Mouse (Mus musculus): ENCODE measurements around the gene Lrrc58. TPM values are rescaled to one million over a fixed set of nuclear protein-coding genes. Genes with fewer than 3 reads are reported as not detected.

Gene Lrrc58
- total RNA-seq, 2 experiments from 2014 or later: 36.5 to 38.3 TPM

DNA sequence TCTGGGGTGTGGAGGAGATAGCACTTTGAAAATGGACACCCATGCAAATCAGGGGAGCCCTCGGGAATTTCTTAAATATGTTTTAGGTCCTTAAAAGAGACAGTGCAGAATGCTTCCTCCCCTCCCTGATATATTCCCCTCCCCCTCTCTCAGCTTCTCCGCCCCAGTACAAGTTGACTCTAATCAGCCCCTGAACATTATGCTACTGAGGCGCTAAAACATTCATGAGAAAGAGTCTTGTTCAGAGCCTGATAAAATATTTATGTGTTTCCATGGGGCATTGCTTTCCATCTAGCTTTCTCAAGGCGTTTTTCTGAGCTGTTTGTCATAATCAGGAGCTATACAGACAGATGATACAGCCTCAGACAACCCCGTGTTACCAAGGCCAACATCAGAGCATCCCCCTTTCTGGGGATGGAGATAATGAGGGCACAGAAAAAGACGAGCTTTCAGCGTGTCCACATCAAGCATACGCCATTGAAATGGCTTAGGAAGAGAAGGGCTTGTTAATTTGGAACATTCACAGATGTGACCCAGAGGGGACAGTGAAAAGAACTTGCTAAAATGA is 52.7 kb downstream of the Lrrc58 start:
- DNase-seq: no peak

DNA sequence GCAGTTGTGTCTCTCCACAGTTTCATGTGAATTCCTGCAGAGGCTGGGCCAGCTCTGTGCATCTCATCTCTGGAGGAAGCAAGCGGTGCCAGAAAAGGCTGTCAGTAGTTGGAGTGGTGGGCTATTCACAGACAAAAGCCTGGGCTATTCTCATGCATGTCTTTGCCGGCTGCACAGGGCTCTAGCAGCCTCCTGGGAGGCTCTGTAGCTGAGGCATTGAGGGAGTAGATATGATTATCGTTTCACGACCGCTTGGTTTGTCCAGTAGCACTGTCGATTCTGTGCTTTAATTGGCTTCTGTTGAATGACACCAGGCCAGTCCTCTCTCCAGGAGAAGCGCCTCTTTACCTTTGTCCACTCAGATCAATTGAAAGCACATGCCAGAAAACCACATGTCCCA is 57.9 kb downstream of the Lrrc58 start:
- DNase-seq: no peak

DNA sequence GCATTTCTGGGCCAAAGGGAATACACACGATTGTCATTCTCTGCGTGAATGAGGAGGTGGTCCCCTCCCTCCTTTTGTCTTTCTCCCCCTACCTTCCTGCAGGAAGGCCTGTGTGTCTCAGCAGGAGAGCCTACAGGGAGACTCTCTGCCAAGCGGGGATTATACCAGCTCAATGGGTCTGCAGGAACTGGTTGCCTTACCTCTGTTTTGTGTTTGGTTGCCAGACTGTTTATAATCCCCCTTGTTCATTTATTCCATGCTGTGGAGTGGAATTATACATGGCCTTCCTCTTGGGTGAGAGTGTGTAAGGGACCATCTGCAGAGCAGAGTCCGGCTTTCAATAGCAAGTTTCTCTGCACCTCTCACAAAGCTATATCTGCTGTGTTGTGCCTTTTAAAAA is 58.9 kb downstream of the Lrrc58 start:
- no peak for DNase-seq

DNA sequence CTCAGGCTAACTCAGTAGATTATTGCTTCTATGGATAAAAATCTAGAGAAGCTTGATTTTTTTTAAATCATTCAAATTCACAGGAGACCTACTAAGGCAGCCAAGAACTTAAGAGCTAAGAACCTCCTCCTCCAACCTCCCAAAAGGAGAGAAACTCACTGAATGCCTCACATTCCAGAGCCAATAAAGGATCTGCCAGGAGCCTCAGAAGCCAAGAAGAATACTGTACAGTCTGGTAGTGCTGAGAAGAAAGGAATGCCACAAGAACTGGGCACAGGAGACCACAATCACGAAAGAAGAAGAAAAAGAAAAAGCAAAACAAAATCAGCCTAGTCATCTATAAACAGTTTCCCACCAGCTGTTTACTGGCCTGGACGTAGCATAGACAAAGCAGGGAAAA is 60.8 kb downstream of the Lrrc58 start:
- DNase-seq: no peak

DNA sequence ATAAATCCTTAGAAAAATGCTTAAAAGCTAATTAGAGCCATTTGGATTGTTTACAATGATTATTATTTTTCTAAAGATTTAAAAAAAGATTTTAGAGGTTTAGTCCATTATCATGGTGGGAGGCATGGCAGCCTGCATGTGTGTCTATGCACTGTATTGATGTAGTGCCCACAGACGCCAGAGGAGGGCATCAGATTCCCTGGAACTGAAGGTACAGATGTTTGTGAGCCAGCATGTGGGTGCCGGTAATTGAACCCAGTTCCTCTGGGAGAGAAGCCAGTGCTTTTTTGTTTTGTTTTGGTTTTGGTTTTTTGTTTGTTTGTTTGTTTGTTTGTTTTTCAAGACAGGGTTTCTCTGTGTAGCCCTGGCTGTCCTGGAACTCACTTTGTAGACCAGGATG is 61.4 kb downstream of the Lrrc58 start:
- DNase-seq: no peak

DNA sequence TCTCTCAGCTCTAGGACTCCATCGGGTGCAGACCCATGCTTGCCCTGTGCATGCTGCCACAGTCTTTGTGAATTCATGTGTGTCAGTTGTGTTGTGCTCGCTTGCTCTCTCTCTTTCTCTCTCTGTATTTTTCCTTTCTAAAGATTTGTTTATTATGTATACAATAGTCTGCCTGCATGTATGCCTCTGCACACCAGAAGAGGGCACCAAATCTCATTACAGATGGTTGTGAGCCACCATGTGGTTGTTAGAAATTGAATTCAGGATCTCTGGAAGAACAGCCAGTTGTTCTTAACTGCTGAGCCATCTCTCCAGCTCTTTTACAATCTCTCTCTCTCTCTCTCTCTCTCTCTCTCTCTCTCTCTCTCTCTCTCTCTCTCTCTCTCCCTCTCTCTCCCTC is 66.7 kb downstream of the Lrrc58 start:
- no peak for DNase-seq

DNA sequence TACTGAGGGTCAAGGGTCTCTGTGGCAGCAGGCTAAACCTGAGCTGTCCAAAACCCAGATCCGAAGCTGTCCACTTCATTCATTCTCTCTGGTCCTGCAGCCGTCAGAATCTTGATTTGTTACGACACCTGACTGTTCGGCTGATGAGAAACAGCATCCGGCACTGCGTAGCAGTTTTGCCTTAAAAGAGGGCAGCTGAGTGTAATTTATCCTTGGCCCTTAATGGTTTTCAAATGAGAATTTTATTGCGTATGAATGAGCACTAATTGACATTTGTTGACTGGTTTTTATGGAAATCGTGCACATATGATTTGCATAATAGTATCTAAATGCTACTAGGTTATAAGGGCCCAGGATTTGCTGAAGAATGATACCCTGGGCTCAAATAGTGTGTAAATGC is 69.1 kb downstream of the Lrrc58 start:
- no peak for DNase-seq

Other genes starting within 250 kb of the Lrrc58 start
- gene Ndufb4, start 213.9 kb upstream of the Lrrc58 start, total RNA-seq (2021): 100 to 1,000 TPM; 165 to 174 TPM
- 100 to 1,000 TPM in 1 of 2 experiments, 10 to 100 TPM in 1; 90.0 to 135 TPM for gene Fstl1, start 91.5 kb upstream of the Lrrc58 start, total RNA-seq (2021)
- gene Gm36028, start 7.2 kb upstream of the Lrrc58 start, total RNA-seq (2021): not detected
- under 1 TPM in 1 of 2 experiments, not detected in 1; 0.13 TPM for gene Gpr156, start 48.1 kb downstream of the Lrrc58 start, total RNA-seq (2021)
- gene Gsk3b, start 220.6 kb downstream of the Lrrc58 start, total RNA-seq (2021): 10 to 100 TPM; 49.5 to 51.7 TPM

Data from gastrocnemius, postnatal 25 days (tissue).